Mouse (Mus musculus) CD4-positive, CD25-positive, alpha-beta regulatory T cell, adult 4 months (primary cell): ENCODE data around the gene Arrdc5. TPM values are rescaled to one million over a fixed set of nuclear protein-coding genes. Genes with fewer than 3 reads are reported as not detected.

Source experiments
- ATAC-seq: one replicate; pipeline ENCODE4 v1.8.0; 2017
- polyA plus RNA-seq, 2 experiments: library from polyadenylated mRNA; unstranded; fragments of 100-300 nt; shearing (Covaris generic); gene quantifications; one replicate each; pipeline ENCODE4 v1.2.1; 2017

Gene Arrdc5
- not detected for polyA plus RNA-seq

- ATAC-seq: no peak
Observed at GRCm38 (mm10) chr17:56300186-56300585, at the start of gene Arrdc5. Gene Arrdc5 (minus strand): TSS chr17:56300286.

GRCm38 (mm10) chr17:56348586-56348985 is 48.5 kb upstream of the Arrdc5 start:
- ATAC-seq: no peak

DNA sequence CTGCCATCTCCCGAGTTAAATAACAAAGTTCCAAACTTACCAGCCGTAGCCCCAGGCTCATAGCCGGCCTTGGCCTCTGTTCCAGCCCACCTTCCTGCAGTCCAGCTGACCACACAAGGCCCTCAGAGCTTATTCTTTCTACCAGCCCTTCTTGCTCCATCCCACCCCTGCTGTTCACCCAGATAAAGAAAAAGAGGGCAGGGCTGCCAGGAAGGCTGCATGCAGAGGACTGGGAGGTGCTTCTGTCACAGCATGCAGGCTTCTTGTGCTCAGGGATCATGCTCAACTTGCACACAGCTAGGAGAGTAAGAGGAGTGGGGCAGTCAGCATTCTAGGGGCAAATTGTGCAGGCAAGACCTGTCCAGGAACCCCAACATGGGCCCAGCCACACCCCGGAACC is 48.0 kb upstream of the Arrdc5 start:
- no peak for ATAC-seq

DNA sequence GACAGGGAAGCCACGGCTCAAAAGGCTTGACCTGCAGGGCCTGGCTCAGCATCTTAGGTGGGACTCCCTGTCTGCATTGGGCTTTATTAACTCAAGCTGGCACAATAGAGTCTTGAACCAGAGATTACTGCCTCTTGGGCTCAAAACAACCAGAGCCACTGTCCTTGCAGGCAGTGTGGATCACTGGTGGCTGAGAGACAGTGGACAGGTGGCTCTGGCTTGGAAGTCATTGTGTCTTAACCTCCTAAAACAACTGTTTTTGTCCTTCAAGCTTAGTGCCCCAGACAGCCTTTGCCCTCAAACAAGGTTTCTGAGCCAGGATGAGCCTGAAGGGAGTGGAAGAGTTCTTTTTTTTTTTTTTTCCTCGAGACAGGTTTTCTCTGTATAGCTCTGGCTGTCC is 45.3 kb upstream of the Arrdc5 start:
- no peak for ATAC-seq

- no peak for ATAC-seq
Observed at GRCm38 (mm10) chr17:56343466-56343865, 43.4 kb upstream of the Arrdc5 start.

DNA sequence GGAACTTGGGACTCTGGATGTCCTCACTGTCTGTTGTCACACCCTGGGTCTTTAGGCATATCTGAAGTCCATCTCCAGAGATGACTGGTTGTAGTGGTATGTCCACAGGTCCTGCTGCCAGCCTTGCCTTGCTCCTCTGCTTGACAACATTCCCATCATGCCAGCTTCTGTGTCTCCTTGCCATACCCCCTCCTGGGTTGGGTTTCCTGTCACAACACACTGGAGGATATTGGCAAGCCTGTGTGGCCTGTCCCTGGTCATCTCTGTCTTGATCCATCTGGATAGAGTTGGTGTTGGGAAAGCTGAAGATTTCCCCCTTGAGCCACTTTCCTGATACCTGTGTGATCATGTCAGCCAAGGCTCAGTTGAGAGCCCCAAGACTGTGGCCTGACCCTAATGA is 40.6 kb upstream of the Arrdc5 start:
- ATAC-seq: no peak

GRCm38 (mm10) chr17:56338909-56339308 is 38.8 kb upstream of the Arrdc5 start:
- ATAC-seq: no peak

- ATAC-seq: no peak
Observed at GRCm38 (mm10) chr17:56337791-56338190, 37.7 kb upstream of the Arrdc5 start.

GRCm38 (mm10) chr17:56337190-56337589 is 37.1 kb upstream of the Arrdc5 start:
- ATAC-seq: peak; percentile 69

DNA sequence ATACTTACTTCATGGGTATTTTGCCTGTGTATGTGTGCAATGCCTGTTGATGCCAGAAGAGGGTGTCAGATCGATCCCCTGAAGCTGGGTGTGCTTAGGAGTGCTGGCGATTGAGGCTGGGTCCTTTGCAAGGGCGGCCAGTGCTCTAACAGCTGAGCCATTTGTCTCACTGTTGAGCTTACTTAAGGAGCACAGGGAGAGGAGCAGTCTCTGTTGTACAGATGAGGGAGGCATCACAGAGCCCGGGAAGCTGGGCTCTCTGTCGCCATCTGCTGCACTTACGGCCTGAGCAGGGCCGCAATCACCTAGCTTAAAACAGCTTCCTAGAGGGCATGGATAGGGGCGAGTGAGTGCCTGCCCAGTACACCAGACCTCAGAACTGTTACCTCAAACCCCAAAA is 32.9 kb upstream of the Arrdc5 start:
- no peak for ATAC-seq

GRCm38 (mm10) chr17:56331256-56331655 is 31.2 kb upstream of the Arrdc5 start:
- no peak for ATAC-seq

DNA sequence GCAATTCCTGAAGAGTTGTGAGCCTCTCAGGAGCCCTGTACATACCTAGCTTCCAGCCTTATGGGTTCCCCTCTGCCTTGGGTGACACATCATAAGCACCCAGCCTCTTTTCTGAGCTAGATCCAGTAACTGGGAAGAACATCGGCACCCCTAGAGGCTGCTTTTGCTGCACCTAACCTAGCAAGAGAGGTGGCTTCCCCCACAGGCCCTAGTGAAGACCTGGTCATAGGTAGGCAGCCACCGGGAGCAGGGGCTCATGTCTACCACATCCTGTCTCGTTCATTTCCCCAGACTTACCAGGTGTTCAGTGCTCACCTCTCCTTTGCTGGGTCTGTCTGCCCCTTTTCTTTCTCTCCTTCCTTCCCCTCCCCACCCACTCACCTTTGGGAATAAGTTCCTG is 30.3 kb upstream of the Arrdc5 start:
- peak; percentile 21 for ATAC-seq

- ATAC-seq: no peak
Observed at GRCm38 (mm10) chr17:56329267-56329666, 29.2 kb upstream of the Arrdc5 start.

DNA sequence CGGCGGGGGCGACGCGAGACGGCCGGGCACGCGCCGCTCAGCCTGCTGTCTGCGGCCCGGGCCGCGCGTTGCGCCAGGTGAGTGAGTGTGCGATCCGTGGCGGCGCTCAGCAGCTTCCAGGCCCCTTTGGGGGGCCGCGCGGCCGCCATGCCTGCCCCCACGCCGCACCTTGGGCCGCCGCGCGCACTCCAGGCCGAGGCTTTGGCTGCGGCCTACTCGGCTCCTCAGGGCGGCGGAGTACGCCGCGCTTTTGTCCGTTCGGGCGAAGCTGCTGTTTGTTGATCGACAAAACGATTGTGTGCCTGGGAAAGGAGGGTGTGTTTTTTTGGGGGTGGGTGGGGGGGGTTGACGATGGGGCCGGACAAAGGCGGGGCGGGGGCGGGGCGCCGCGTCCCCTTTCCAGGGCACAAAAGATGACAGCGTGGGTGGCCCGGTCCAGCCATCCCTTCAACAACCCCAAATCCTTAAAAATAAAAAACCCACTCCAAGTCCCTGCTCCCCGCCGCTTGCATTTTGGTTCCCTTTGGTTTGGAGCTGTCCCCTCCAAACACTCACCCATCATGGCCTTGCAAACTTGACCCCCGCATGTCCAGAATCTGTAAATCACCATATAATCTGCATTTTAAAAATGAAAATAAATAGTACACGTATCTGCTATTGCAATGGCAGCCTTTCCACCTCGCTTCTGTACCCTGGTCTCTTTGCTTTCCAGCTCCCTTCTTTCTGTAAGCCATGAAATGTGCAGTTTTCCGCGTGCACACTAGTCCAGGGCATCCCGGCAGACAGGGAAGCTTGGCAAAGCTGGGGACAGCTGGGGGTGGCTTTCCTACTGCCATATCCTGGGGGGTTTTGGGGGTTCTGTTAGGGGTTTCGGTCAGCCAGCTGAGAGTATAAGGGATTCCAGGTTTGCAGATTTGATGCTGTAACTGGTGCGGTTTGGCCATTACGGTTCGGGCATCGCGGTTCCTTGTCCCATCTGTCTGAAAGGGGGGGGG is 26.4 kb upstream of the Arrdc5 start:
- ATAC-seq: no peak

DNA sequence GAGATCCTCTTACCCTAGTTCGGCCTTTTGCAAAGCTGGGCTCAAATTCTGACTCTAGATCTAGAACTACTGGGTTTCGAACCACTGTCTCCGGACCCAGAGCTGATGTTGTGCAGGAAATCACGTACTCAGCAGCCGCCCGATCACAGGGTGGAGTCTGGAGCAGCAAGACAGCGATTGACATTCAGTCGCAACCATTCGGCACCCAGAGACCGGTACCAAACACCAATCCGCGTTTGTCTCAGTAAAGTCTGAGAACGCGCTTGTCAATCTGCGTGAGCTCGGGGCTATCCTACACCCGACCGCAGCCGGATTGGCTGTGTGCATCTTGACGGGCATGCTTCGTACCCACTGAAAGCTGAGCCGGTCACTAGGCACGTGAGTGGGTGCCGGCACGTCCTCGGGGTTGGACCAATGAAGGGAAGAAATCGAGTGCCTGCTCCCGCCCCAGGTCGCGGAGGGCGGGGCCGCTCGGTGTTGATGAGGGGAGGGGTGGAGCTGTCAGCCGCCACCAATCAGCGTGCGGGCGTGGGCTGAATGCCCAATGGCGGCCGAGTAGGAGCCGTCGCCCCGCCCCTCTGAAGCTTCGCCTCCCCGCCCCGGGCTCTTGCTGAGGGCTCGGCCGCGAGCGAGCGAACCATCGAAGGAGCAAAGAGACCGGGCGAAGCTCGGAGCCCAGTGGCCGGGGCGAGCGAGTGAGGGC is 25.5 kb upstream of the Arrdc5 start, which contains the start of gene Kdm4b:
Gene Kdm4b (plus strand): TSS at position 613 of the 703 bp plus-strand sequence.
- ATAC-seq: peak; percentile 95

- no peak for ATAC-seq
Observed at GRCm38 (mm10) chr17:56324419-56324818, 24.3 kb upstream of the Arrdc5 start.

- no peak for ATAC-seq
Observed at GRCm38 (mm10) chr17:56309191-56309945, 9.3 kb upstream of the Arrdc5 start.

- ATAC-seq: no peak
Observed at GRCm38 (mm10) chr17:56308088-56308487, 8.0 kb upstream of the Arrdc5 start.

DNA sequence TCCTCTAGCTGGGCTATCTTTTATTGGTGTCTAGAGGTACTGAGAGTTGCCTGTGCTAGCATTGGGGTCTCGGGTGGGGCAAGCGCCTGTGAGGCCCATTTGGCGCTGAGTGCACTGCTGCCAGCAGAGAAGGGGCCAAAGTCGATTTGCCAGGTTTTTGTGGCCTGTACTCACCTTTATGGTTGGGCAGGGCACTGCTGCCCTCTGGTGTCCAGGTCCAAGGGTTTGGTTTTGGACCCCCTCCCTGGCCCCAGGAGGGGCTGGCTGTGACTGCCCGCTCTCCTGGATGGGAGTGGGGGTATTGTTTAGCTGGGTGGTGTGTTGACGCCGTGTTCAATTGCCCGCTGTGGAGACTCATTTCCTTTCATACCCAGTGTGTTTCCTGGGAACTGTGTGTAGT is 5.7 kb upstream of the Arrdc5 start:
- ATAC-seq: no peak

DNA sequence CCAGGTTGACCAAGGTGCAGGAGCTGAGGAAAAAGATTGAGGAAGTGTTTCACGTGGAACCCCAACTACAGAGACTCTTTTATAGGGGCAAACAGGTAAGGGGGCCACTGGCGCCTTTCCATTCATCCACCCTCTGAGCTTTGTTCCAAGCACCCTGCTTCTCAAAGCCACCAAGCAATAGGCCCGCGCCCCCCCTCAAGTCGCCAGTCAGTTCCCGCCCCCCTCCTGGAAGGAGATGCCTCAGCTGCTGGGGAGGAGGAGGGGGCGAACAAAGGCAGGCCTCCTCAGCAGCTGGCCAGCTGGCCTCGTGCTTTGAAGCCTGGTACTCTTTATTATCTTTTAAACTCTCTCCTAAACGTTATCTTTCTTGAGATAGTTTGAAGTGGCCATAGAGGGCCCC is 5.1 kb upstream of the Arrdc5 start:
- ATAC-seq: no peak

GRCm38 (mm10) chr17:56304718-56305117 is 4.6 kb upstream of the Arrdc5 start:
- no peak for ATAC-seq

DNA sequence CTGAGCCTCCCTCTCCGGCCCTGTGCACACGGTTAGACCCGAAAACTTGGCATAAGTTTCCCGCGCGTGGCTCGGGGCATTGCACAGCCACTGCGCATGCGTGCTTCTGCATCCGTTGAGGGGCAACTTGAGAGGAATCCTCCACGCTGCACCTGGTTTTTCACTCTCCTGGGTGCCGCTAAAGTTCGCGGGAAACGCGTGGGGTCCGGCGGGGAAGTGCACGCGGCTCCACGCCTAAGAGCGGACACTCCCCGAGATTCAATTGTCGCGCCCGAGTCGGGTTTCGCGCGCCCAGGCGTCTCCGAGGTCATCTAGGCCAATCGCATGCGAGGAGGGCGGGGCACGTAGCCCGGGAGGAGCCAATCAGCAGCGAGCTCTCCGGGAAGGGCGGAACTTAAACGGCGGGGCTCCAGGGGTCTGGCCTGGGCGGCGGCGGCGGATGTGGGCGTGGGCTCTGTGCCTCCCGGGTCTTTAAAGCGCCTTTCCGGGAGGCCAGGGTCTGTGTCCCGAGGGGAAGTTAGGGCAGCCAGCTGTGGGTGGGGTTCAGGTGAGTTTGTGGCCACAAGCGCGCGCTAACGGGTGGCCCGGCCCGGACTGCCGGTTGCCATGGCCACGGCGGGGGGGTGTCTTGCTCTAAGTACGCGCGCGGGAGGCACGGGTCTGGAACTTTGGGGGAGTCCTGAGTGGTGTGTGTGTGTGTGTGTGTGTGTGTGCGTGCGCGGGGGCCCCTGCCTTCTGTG is 3.9 kb upstream of the Arrdc5 start:
- peak; percentile 99 for ATAC-seq
